In genomic region chr7:139590302-139590701, GRCm38 (mm10) we compare ENCODE assay signal across 10 mouse cellular contexts. TPM values are rescaled to one million over a fixed set of nuclear protein-coding genes. Genes with fewer than 3 reads are reported as not detected.
DNase-seq lines count a peak whose midpoint lies in the region; ATAC-seq lines count a peak whose summit lies in the region.
"Had no signal": no experiment of that assay in that cellular context is flagged by ENCODE, and none has a peak within 500 bp of the region (broad histone marks: within the 10 kb centered on the region; RNA-seq: fewer than 3 reads in every experiment).

No protein-coding gene starts in this region.

- peak; percentile 38 for DNase-seq in CD4-positive, CD25-positive, alpha-beta regulatory T cell, adult 2 months (ENCODE audit: low read depth, low spot score)
- peak; percentile 54 for DNase-seq in neural tube, embryonic 10.5 days (ENCODE audit: extremely low spot score, low spot score)
- peak; percentile 52 for DNase-seq in embryonic facial prominence, embryonic 10.5 days (ENCODE audit: low spot score)
- no peak for DNase-seq in frontal cortex, postnatal 14 days (ENCODE audit: low spot score in 2 of 2)

- H3K4me3 ChIP-seq in neural tube, embryonic 15.5 days (replicated peaks) = no peak overlapping the region
- H3K4me3 ChIP-seq in embryonic facial prominence, embryonic 10.5 days = no peak overlapping the region
- H3K4me3 ChIP-seq in kidney, embryonic 16.5 days (ENCODE audit: low read length) = no peak overlapping the region
- no peak overlapping the region for H3K4me3 ChIP-seq in midbrain, embryonic 12.5 days
- H3K4me3 ChIP-seq: heart, embryonic 13.5 days; megakaryocyte, embryonic 14.5 days had no signal

- H3K9me3 ChIP-seq in neural tube, embryonic 15.5 days (replicated peaks) = no peaks in the 10 kb centered on the region
- H3K9me3 ChIP-seq in embryonic facial prominence, embryonic 10.5 days = no peaks in the 10 kb centered on the region
- no peaks in the 10 kb centered on the region for H3K9me3 ChIP-seq in kidney, embryonic 16.5 days (ENCODE audit: low read length)
- H3K9me3 ChIP-seq in midbrain, embryonic 12.5 days = no peaks in the 10 kb centered on the region
- H3K9me3 ChIP-seq: heart, embryonic 13.5 days; megakaryocyte, embryonic 14.5 days had no signal

- H3K9ac ChIP-seq in neural tube, embryonic 15.5 days (replicated peaks) = no peak overlapping the region
- H3K9ac ChIP-seq in kidney, embryonic 16.5 days (replicated peaks; ENCODE audit: low read length) = no peak overlapping the region
- no peak overlapping the region for H3K9ac ChIP-seq in midbrain, embryonic 12.5 days (replicated peaks)
- H3K9ac ChIP-seq: heart, embryonic 13.5 days had no signal

- H3K27ac ChIP-seq in neural tube, embryonic 15.5 days (replicated peaks) = no peak overlapping the region
- H3K27ac ChIP-seq in embryonic facial prominence, embryonic 10.5 days (replicated peaks) = no peak overlapping the region
- H3K27ac ChIP-seq in kidney, embryonic 16.5 days (ENCODE audit: low read length) = no peak overlapping the region
- H3K27ac ChIP-seq in midbrain, embryonic 12.5 days (replicated peaks) = no peak overlapping the region
- H3K27ac ChIP-seq: heart, embryonic 13.5 days had no signal

- ATAC-seq in CD4-positive, CD25-positive, alpha-beta regulatory T cell, adult 4 months = no peak
- no peak for ATAC-seq in neural tube, embryonic 15.5 days (ENCODE audit: low FRiP score)
- ATAC-seq in kidney, embryonic 16.5 days (ENCODE audit: low FRiP score, low TSS enrichment) = peak; percentile 64
- 0 out of 2 replicates have a peak, but pooled peaks have one; percentile 38 for ATAC-seq in midbrain, embryonic 12.5 days (ENCODE audit: low FRiP score, low read depth)

- H3K36me3 ChIP-seq in neural tube, embryonic 15.5 days = no peaks in the 10 kb centered on the region
- H3K36me3 ChIP-seq in embryonic facial prominence, embryonic 10.5 days (replicated peaks) = no peaks in the 10 kb centered on the region
- H3K36me3 ChIP-seq in kidney, embryonic 16.5 days (ENCODE audit: insufficient read depth, low read length) = no peaks in the 10 kb centered on the region
- no peaks in the 10 kb centered on the region for H3K36me3 ChIP-seq in midbrain, embryonic 12.5 days
- H3K36me3 ChIP-seq: heart, embryonic 13.5 days had no signal

- 37% methylated on average over 3 of the region's 3 CpGs for WGBS in neural tube, embryonic 15.5 days
- 32% methylated on average over 3 of the region's 3 CpGs for WGBS in embryonic facial prominence, embryonic 10.5 days
- WGBS in kidney, embryonic 16.5 days = 29% methylated on average over 3 of the region's 3 CpGs
- 27% methylated on average over 3 of the region's 3 CpGs for WGBS in midbrain, embryonic 12.5 days

- no peak overlapping the region for H3K4me2 ChIP-seq in neural tube, embryonic 15.5 days
- no peak overlapping the region for H3K4me2 ChIP-seq in kidney, embryonic 16.5 days (replicated peaks; ENCODE audit: low read depth, low read length)
- H3K4me2 ChIP-seq in midbrain, embryonic 12.5 days (replicated peaks) = no peak overlapping the region
- H3K4me2 ChIP-seq: heart, embryonic 13.5 days had no signal

- peaks cover 10% of the 10 kb centered on the region for H3K4me1 ChIP-seq in neural tube, embryonic 15.5 days
- peaks cover 4% of the 10 kb centered on the region for H3K4me1 ChIP-seq in embryonic facial prominence, embryonic 10.5 days
- H3K4me1 ChIP-seq in kidney, embryonic 16.5 days (ENCODE audit: insufficient read depth, low read length) = no peaks in the 10 kb centered on the region
- H3K4me1 ChIP-seq in midbrain, embryonic 12.5 days = peaks cover 6% of the 10 kb centered on the region; the same call in 1 of the 2 replicates

- peaks cover 90% of the 10 kb centered on the region for H3K27me3 ChIP-seq in neural tube, embryonic 15.5 days (replicated peaks)
- H3K27me3 ChIP-seq in embryonic facial prominence, embryonic 10.5 days (replicated peaks; ENCODE audit: low read depth, poor library complexity, severe bottlenecking) = peaks cover 62% of the 10 kb centered on the region
- peaks cover 42% of the 10 kb centered on the region for H3K27me3 ChIP-seq in kidney, embryonic 16.5 days (ENCODE audit: insufficient read depth, low read length)
- peaks cover 85% of the 10 kb centered on the region for H3K27me3 ChIP-seq in midbrain, embryonic 12.5 days

RNA-seq across cellular contexts. Expression of gene Nkx6-2, which starts 7.7 kb away (rescaled TPM):
- not detected for polyA plus RNA-seq in CD4-positive, CD25-positive, alpha-beta regulatory T cell, adult 4 months (2017; shearing (Covaris generic))
- 6.1 and 7.8 TPM in 2 replicates for polyA plus RNA-seq in neural tube, embryonic 15.5 days (2015; fragmentation: Nextera tagmentation; extraction: Ambion mirVana)
- polyA plus RNA-seq in embryonic facial prominence, embryonic 10.5 days (2016; fragmentation: Nextera tagmentation; extraction: Ambion mirVana) = 3.8 and 15.1 TPM in 2 replicates
- polyA plus RNA-seq in kidney, embryonic 16.5 days (2015; fragmentation: Nextera tagmentation; extraction: Ambion mirVana) = not detected in 2 replicates
- 17.4 and 27.4 TPM in 2 replicates for polyA plus RNA-seq in midbrain, embryonic 12.5 days (2016; fragmentation: Nextera tagmentation; extraction: Ambion mirVana)

Comparison
In these comparisons a context has a peak if more than half of its experiments do, and no peak if none do; other contexts are left out.
1. DNase-seq: peak in CD4-positive, CD25-positive, alpha-beta regulatory T cell, adult 2 months (single experiment), neural tube, embryonic 10.5 days (single experiment) and embryonic facial prominence, embryonic 10.5 days (single experiment); none in frontal cortex, postnatal 14 days (0 of 2).
2. ATAC-seq: peak in kidney, embryonic 16.5 days (single experiment) and midbrain, embryonic 12.5 days (single experiment); none in CD4-positive, CD25-positive, alpha-beta regulatory T cell, adult 4 months (single experiment) and neural tube, embryonic 15.5 days (single experiment).